Mouse (Mus musculus): ENCODE measurements at regions not wholly inside any gene's neighbourhood (a gene's known extent, or its start where the extent isn't known, plus 50 kb on each side); places are given as distances from the start of the nearest gene placed in this dataset.
A peak's percentile ranks its signal among the peaks of the same experiment; 100 is the strongest.

DNA sequence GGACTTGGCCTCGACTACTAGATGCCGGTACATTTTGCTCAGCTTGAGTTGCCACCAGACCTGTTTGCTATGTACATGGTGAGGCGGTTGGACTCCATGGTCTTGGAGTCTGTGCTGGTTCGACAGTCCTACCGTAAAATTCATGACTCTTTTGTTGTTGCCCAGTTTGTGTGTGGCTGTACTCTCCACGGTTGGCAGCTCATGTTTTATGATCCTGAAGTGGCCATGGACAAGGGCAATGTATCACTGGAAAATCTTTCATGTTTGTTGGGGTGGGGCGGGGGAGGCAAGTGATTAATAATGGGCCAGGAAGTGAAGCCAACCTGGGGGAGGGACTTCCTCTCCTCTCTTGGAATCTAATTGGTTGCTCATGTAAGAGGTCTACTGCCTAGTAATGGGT lies 147.0 kb upstream of the Fbxo11 start:
- no peak for DNase-seq (ENCODE audit: low spot score)
- no peak overlapping the region for H3K9ac ChIP-seq (ENCODE audit: low read length)
- H3K4me1 ChIP-seq (ENCODE audit: control insufficient read depth, insufficient read depth, low read length): no peaks in the 10 kb centered on the region
- no peak overlapping the region for H3K27ac ChIP-seq (ENCODE audit: low read depth, low read length)
- H3K4me2 ChIP-seq (ENCODE audit: low read length): no peak overlapping the region
- no peaks in the 10 kb centered on the region for H3K36me3 ChIP-seq (ENCODE audit: control insufficient read depth, insufficient read depth, low read length)
- H3K4me3 ChIP-seq (ENCODE audit: low read depth, low read length): no peak overlapping the region
- WGBS: 91% methylated on average over 7 of the region's 7 CpGs
- H3K27me3 ChIP-seq (replicated peaks; ENCODE audit: control insufficient read depth, insufficient read depth, low read length): no peaks in the 10 kb centered on the region
- no peak for ATAC-seq
- H3K9me3 ChIP-seq (replicated peaks; ENCODE audit: control insufficient read depth, low read length): no peaks in the 10 kb centered on the region

DNA sequence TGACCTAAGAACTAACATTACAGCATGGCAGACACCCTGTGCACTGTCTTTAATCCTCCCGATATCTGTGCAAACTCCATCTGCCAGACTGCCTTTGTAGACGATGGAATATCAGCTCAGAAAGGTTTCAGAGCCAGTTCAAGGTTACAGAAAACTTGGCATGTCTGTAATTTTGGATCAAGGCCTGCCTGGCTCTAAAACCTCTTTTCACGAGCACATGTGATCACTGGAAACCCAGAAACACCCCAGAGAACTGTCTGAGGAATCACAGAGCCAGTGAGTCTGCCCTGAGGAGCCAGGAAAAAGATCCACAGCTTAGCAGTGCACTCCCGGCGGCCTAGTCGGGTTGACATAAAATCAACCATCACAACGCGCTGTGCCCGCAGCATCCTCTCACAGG lies 149.7 kb upstream of the Fbxo11 start:
- 86% methylated on average over 9 of the region's 9 CpGs for WGBS
- peak; percentile 2 for DNase-seq (ENCODE audit: low spot score)
- Histone ChIP-seq H3K9me3 (replicated peaks; ENCODE audit: control insufficient read depth, low read length) (no peaks in the 10 kb centered on the region), H3K36me3 (ENCODE audit: control insufficient read depth, insufficient read depth, low read length) (no peaks in the 10 kb centered on the region), H3K4me2 (ENCODE audit: low read length) (no peak overlapping the region), H3K9ac (ENCODE audit: low read length) (no peak overlapping the region), H3K27ac (ENCODE audit: low read depth, low read length) (no peak overlapping the region), H3K4me3 (ENCODE audit: low read depth, low read length) (no peak overlapping the region), H3K27me3 (replicated peaks; ENCODE audit: control insufficient read depth, insufficient read depth, low read length) (no peaks in the 10 kb centered on the region), H3K4me1 (ENCODE audit: control insufficient read depth, insufficient read depth, low read length) (no peaks in the 10 kb centered on the region)
- ATAC-seq: no peak

DNA sequence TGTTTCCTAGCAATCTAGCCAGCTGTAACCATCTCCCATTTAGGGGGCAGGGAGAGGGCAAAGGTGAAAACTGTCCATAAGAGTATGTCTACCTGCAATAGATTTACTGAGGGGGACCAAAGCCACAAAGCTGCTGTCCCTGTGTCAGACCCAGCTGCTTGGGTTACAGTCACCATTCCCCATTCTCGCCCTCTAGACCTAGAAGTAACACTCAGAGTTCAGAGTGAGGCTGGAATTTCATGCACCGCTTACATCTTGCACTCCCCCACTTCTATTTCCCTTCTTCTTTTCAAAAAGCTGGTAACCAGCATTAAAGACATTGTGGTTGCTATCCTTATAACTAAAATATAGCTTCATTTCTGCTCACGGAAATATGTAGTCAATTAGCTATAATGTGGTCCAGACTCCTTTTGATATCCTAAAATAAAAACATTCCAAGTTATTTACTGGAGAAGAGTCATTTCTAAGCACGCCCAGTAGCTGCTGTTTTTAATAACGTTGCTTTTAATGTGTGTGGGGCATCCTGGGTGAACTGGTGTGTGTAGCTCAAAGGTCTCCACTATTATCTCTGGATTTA lies 157.4 kb upstream of the Fbxo11 start:
- Histone ChIP-seq H3K9ac (ENCODE audit: low read length) (no peak overlapping the region), H3K4me2 (ENCODE audit: low read length) (no peak overlapping the region), H3K36me3 (ENCODE audit: control insufficient read depth, insufficient read depth, low read length) (no peaks in the 10 kb centered on the region), H3K4me1 (ENCODE audit: control insufficient read depth, insufficient read depth, low read length) (no peaks in the 10 kb centered on the region), H3K27ac (ENCODE audit: low read depth, low read length) (no peak overlapping the region), H3K4me3 (ENCODE audit: low read depth, low read length) (no peak overlapping the region), H3K9me3 (replicated peaks; ENCODE audit: control insufficient read depth, low read length) (0 out of 2 replicates have a peak, but pooled peaks cover 2% of the 10 kb centered on the region), H3K27me3 (replicated peaks; ENCODE audit: control insufficient read depth, insufficient read depth, low read length) (no peaks in the 10 kb centered on the region)
- WGBS: 85% methylated on average over 5 of the region's 5 CpGs
- DNase-seq (ENCODE audit: low spot score) (no peak), ATAC-seq (no peak)

DNA sequence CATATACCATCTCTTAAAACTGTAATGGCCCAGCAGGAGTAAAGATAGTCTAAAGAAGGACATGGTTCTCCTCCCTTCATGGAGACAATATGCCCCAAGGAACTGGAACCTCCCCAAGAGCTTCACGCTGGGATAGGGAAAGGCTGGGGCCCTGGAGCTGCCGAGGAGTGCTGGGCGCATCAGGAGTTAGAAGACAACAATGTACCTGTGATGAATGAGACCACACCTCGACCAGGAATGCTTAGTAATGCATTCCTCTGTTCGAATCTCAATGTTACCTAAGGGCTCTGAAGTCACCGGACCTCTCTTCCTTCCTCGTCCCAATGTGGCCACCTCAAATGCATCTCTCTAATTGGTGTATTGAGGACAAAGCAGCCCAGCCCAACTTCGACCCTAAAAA lies 175.4 kb upstream of the Fbxo11 start:
- Histone ChIP-seq H3K4me1 (ENCODE audit: control insufficient read depth, insufficient read depth, low read length) (no peaks in the 10 kb centered on the region), H3K4me2 (ENCODE audit: low read length) (no peak overlapping the region), H3K9me3 (replicated peaks; ENCODE audit: control insufficient read depth, low read length) (no peaks in the 10 kb centered on the region), H3K27ac (ENCODE audit: low read depth, low read length) (no peak overlapping the region), H3K9ac (ENCODE audit: low read length) (no peak overlapping the region), H3K4me3 (ENCODE audit: low read depth, low read length) (no peak overlapping the region), H3K27me3 (replicated peaks; ENCODE audit: control insufficient read depth, insufficient read depth, low read length) (no peaks in the 10 kb centered on the region), H3K36me3 (ENCODE audit: control insufficient read depth, insufficient read depth, low read length) (no peaks in the 10 kb centered on the region)
- ATAC-seq (no peak), DNase-seq (ENCODE audit: low spot score) (no peak)
- 85% methylated on average over 8 of the region's 8 CpGs for WGBS

DNA sequence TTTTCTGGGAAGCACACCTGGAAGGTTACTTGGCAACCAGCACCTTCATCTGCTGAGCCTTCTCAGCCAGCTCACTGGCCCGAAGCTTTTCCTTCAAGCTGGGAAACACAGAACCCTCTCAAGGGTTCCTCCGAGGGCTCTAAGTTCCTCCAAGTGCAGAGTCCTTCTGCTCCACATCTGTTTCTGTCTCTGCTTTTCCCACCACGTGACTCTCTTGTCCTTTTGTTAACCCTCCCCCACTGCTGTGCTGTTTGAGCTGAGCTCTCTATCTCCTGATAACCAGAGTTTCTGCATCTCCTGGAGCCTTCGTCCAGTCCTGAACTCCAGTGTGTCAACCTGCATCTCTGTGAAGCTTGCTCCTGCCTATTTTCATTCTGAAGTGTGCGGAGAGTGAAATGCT lies 183.5 kb upstream of the Fbxo11 start:
- Histone ChIP-seq H3K9me3 (replicated peaks; ENCODE audit: control insufficient read depth, low read length) (no peaks in the 10 kb centered on the region), H3K4me1 (ENCODE audit: control insufficient read depth, insufficient read depth, low read length) (peaks cover 6% of the 10 kb centered on the region; the same call in 1 of the 2 replicates), H3K27me3 (replicated peaks; ENCODE audit: control insufficient read depth, insufficient read depth, low read length) (no peaks in the 10 kb centered on the region), H3K36me3 (ENCODE audit: control insufficient read depth, insufficient read depth, low read length) (no peaks in the 10 kb centered on the region), H3K27ac (ENCODE audit: low read depth, low read length) (no peak overlapping the region), H3K9ac (ENCODE audit: low read length) (no peak overlapping the region), H3K4me3 (ENCODE audit: low read depth, low read length) (no peak overlapping the region), H3K4me2 (ENCODE audit: low read length) (no peak overlapping the region)
- DNase-seq (ENCODE audit: low spot score) (no peak), ATAC-seq (no peak)
- 76% methylated on average over 5 of the region's 5 CpGs for WGBS

DNA sequence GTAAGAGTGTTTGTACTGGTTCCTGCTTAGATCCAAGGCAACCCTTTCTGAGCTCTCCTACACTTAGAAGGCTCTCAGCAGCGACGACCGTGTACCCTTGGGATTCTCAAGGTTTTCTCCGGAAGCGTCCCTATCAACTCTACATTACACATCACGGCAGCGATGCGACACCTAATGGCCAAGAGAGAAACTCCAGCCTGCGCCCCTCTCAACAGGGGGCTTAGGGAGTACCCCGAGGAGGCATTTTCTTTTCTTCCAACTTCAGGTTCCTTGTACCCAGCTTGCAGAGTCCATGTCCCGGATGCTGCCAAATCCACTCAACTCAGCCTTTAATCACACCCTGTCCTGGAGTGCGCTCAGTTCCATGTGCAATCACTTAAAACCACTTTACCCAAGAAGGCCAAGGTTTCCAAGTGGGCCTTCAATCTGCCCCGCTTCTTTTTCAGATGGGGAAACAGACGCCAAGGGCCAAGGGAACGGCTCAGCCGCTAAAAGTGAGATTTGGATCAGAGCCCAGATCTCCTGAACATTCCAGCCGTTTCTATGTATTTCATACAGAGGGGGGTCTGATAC lies 186.9 kb upstream of the Fbxo11 start:
- ATAC-seq: peak; percentile 52; the same call in 1 of the 2 replicates
- Histone ChIP-seq H3K27ac (ENCODE audit: low read depth, low read length) (no peak overlapping the region), H3K9ac (ENCODE audit: low read length) (no peak overlapping the region), H3K4me2 (ENCODE audit: low read length) (peak overlapping the region; percentile 40), H3K9me3 (replicated peaks; ENCODE audit: control insufficient read depth, low read length) (no peaks in the 10 kb centered on the region), H3K4me3 (ENCODE audit: low read depth, low read length) (no peak overlapping the region), H3K36me3 (ENCODE audit: control insufficient read depth, insufficient read depth, low read length) (no peaks in the 10 kb centered on the region), H3K27me3 (replicated peaks; ENCODE audit: control insufficient read depth, insufficient read depth, low read length) (no peaks in the 10 kb centered on the region), H3K4me1 (ENCODE audit: control insufficient read depth, insufficient read depth, low read length) (peaks cover 11% of the 10 kb centered on the region)
- DNase-seq (ENCODE audit: low spot score): peak; percentile 88
- 12% methylated on average over 17 of the region's 17 CpGs for WGBS

DNA sequence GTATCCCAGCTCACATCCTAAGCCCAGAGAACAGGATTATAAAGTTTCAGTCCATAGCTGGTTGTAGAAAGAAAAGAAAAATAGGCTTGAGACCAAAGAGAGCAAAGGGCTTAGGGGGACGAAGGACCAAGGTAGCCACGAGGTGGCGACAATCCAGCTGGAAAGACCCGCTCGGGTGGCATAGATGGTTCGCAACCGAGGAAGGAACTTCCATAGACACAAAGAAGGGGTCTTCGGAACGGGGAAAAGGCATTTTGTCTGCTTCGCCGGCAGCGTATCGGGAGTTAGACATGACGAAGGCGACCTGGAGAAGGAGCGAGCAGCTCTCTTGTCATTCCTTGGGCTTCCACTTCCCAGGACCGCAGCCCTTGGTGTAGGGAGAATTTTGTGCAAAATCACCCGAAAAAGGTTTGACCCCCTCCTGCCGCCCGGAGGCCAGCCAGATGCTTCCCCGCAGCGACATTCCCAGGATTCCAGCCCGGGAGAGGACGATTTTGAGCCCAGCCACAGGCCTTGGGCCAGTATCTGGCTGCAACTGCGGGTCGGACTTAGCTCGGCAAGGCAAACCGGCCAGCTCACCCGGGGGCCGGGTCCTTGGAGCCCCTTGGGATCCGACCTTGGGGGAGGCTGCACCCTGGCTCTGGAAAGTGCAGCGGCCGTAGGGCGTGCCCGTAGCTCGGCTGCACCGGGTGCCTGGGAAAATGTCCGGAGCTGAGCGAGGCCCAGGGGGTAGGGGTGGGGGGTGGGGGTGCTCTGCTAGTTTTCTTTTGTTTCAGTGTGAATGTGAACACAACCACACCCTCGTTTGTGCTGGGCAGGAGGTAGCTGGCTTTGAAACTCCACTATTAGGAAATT lies 184.5 kb upstream of the Foxn2 start:
- peak overlapping the region; percentile 96 for H3K9ac ChIP-seq (ENCODE audit: low read length)
- H3K4me1 ChIP-seq (ENCODE audit: control insufficient read depth, insufficient read depth, low read length): peaks cover 11% of the 10 kb centered on the region
- 0% methylated on average over 40 of the region's 40 CpGs for WGBS
- no peaks in the 10 kb centered on the region for H3K36me3 ChIP-seq (ENCODE audit: control insufficient read depth, insufficient read depth, low read length)
- DNase-seq (ENCODE audit: low spot score) (peak; percentile 96), ATAC-seq (peak; percentile 79)
- peak overlapping the region; percentile 93 for H3K27ac ChIP-seq (ENCODE audit: low read depth, low read length)
- peak overlapping the region; percentile 66 for H3K4me3 ChIP-seq (ENCODE audit: low read depth, low read length)
- H3K4me2 ChIP-seq (ENCODE audit: low read length): peak overlapping the region; percentile 95
- no peaks in the 10 kb centered on the region for H3K27me3 ChIP-seq (replicated peaks; ENCODE audit: control insufficient read depth, insufficient read depth, low read length)
- H3K9me3 ChIP-seq (replicated peaks; ENCODE audit: control insufficient read depth, low read length): no peaks in the 10 kb centered on the region

DNA sequence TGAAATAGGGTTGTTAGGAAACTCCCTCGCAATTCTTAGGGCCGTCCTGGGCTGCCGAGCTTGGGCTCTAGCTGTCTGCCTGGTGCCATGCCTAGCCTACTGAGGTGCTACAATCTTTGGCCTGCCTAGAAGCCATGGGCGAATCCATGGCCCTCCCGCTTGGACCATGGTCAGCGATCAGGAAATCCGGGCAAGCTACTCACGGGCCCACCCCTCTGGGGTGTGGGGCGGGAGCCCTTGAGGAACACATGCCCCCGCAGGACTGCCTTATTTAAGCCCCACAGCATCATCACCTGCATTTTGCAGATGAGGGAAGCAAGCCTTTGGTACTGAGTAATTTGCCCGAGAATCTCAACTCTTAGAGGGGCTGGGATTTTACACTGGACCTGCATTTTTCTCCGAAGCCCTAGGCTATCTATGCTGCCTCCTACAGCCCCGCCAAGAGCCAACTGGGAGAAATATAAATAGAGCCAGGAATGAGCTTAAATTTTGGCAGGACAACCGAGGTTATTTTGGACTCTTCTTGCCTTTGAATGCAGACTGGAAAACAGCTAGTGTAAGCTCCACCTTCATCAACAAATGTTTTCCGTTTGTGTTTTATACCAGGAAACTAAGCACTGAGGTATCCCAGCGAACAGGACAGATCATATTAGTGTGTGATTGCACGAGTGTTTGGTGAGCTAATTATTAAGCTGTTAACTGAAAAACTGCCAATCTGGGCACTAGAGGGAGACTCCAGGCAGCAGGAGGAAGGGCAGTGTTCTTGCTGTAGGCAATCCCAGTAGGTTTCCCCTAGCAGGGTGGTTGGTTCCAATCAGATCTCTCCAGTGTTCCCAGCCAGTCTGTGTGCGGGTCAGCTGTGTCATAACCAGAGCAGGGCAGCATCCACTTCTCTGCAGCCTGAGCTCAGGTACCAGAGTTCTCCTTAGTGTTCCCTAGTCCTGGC lies 183.6 kb upstream of the Foxn2 start:
- H3K4me3 ChIP-seq (ENCODE audit: low read depth, low read length): peak overlapping the region; percentile 66
- peaks cover 5% of the 10 kb centered on the region for H3K4me1 ChIP-seq (ENCODE audit: control insufficient read depth, insufficient read depth, low read length)
- no peaks in the 10 kb centered on the region for H3K27me3 ChIP-seq (replicated peaks; ENCODE audit: control insufficient read depth, insufficient read depth, low read length)
- no peaks in the 10 kb centered on the region for H3K36me3 ChIP-seq (ENCODE audit: control insufficient read depth, insufficient read depth, low read length)
- 1% methylated on average over 18 of the region's 18 CpGs for WGBS
- H3K9me3 ChIP-seq (replicated peaks; ENCODE audit: control insufficient read depth, low read length): no peaks in the 10 kb centered on the region
- peak; percentile 91 for DNase-seq (ENCODE audit: low spot score)
- H3K27ac ChIP-seq (ENCODE audit: low read depth, low read length): peak overlapping the region; percentile 93
- ATAC-seq: peak; percentile 71
- H3K9ac ChIP-seq (ENCODE audit: low read length): peak overlapping the region; percentile 96
- peak overlapping the region; percentile 95 for H3K4me2 ChIP-seq (ENCODE audit: low read length)
